Mouse (Mus musculus): ENCODE data around the gene Thy1. TPM values are rescaled to one million over a fixed set of nuclear protein-coding genes. Genes with fewer than 3 reads are reported as not detected.

Thy1 gene
- total and polyA plus RNA-seq, 2 experiments from 2014 or later = 24.7 to 98.0 TPM

- H3K4me3 ChIP-seq (ENCODE audit: low read depth, low read length) = no peak overlapping the region
- H3K4me2 ChIP-seq (ENCODE audit: low read depth, low read length, poor library complexity, severe bottlenecking) = no peak overlapping the region
- H3K27me3 ChIP-seq (ENCODE audit: insufficient read depth, low read length) = no peaks in the 10 kb centered on the region
- H3K9me3 ChIP-seq (ENCODE audit: low read length) = no peaks in the 10 kb centered on the region
- no peak overlapping the region for H3K9ac ChIP-seq (replicated peaks; ENCODE audit: low read length, poor library complexity, severe bottlenecking)
- WGBS = 83% methylated on average over 5 of the region's 5 CpGs
- no peak for TF ChIP-seq CTCF (IDR thresholded peaks at IDR 0.05)
- DNase-seq (ENCODE audit: low spot score) = peak; percentile 58
- H3K4me1 ChIP-seq (ENCODE audit: insufficient read depth, low read length) = 0 out of 2 replicates have a peak, but pooled peaks cover 4% of the 10 kb centered on the region
- ATAC-seq (ENCODE audit: low FRiP score) = no peak
- no peaks in the 10 kb centered on the region for H3K36me3 ChIP-seq (ENCODE audit: insufficient read depth, low read length)
- no peak overlapping the region for H3K27ac ChIP-seq (ENCODE audit: low read depth, low read length)
Measured at GRCm38 (mm10) chr9:44016304-44016703, 26.9 kb upstream of the Thy1 start.

GRCm38 (mm10) chr9:44017846-44018245, 25.3 kb upstream of the Thy1 start:
- 82% methylated on average over 5 of the region's 5 CpGs for WGBS
- Histone ChIP-seq H3K9me3 (ENCODE audit: low read length) (no peaks in the 10 kb centered on the region), H3K27me3 (ENCODE audit: insufficient read depth, low read length) (no peaks in the 10 kb centered on the region), H3K4me3 (ENCODE audit: low read depth, low read length) (no peak overlapping the region), H3K9ac (replicated peaks; ENCODE audit: low read length, poor library complexity, severe bottlenecking) (no peak overlapping the region), H3K4me2 (ENCODE audit: low read depth, low read length, poor library complexity, severe bottlenecking) (no peak overlapping the region), H3K36me3 (ENCODE audit: insufficient read depth, low read length) (no peaks in the 10 kb centered on the region), H3K4me1 (ENCODE audit: insufficient read depth, low read length) (0 out of 2 replicates have a peak, but pooled peaks cover 1% of the 10 kb centered on the region), H3K27ac (ENCODE audit: low read depth, low read length) (no peak overlapping the region)
- no peak for TF ChIP-seq CTCF (IDR thresholded peaks at IDR 0.05)
- no peak for ATAC-seq (ENCODE audit: low FRiP score)
- DNase-seq (ENCODE audit: low spot score) = no peak

DNA sequence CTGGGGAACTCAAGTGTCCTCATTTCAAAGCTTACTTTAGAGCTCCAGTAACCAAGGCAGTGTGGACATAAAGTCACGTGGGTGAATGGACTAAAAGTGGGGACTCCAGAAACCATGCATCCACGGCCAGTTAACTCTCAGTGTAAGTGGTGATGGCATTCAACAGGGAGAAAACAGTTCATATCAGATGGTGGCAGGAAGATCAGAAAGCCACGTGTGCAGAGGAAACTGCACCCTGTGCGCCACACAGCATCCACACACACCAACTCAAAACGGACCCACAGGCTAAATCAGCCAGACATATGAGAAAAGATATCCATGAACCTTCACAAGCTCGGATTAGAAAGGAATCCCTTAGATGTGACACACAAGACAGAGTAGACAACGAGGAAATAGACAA, 23.2 kb upstream of the Thy1 start:
- Histone ChIP-seq H3K27me3 (ENCODE audit: insufficient read depth, low read length) (no peaks in the 10 kb centered on the region), H3K27ac (ENCODE audit: low read depth, low read length) (no peak overlapping the region), H3K4me3 (ENCODE audit: low read depth, low read length) (no peak overlapping the region), H3K9ac (replicated peaks; ENCODE audit: low read length, poor library complexity, severe bottlenecking) (no peak overlapping the region), H3K36me3 (ENCODE audit: insufficient read depth, low read length) (no peaks in the 10 kb centered on the region), H3K4me1 (ENCODE audit: insufficient read depth, low read length) (no peaks in the 10 kb centered on the region), H3K4me2 (ENCODE audit: low read depth, low read length, poor library complexity, severe bottlenecking) (no peak overlapping the region), H3K9me3 (ENCODE audit: low read length) (no peaks in the 10 kb centered on the region)
- ATAC-seq (ENCODE audit: low FRiP score) (no peak), DNase-seq (ENCODE audit: low spot score) (no peak)
- WGBS = 90% methylated on average over 7 of the region's 7 CpGs
- no peak for TF ChIP-seq CTCF (IDR thresholded peaks at IDR 0.05)

- ATAC-seq (ENCODE audit: low FRiP score) = no peak
Measured at GRCm38 (mm10) chr9:44022100-44022847, 20.9 kb upstream of the Thy1 start.

GRCm38 (mm10) chr9:44024096-44024495, 19.1 kb upstream of the Thy1 start:
- Histone ChIP-seq H3K9me3 (ENCODE audit: low read length) (no peaks in the 10 kb centered on the region), H3K27me3 (ENCODE audit: insufficient read depth, low read length) (no peaks in the 10 kb centered on the region), H3K4me3 (ENCODE audit: low read depth, low read length) (no peak overlapping the region), H3K27ac (ENCODE audit: low read depth, low read length) (no peak overlapping the region), H3K9ac (replicated peaks; ENCODE audit: low read length, poor library complexity, severe bottlenecking) (no peak overlapping the region), H3K4me2 (ENCODE audit: low read depth, low read length, poor library complexity, severe bottlenecking) (no peak overlapping the region), H3K36me3 (ENCODE audit: insufficient read depth, low read length) (no peaks in the 10 kb centered on the region), H3K4me1 (ENCODE audit: insufficient read depth, low read length) (no peaks in the 10 kb centered on the region)
- TF ChIP-seq CTCF (IDR thresholded peaks at IDR 0.05) = no peak
- 77% methylated on average over 3 of the region's 3 CpGs for WGBS
- DNase-seq (ENCODE audit: low spot score) (no peak), ATAC-seq (ENCODE audit: low FRiP score) (no peak)

More at GRCm38 (mm10) chr9:44022100-44022847, 20.9 kb upstream of the Thy1 start:
- WGBS = 70% methylated on average over 8 of the region's 8 CpGs
- no peak overlapping the region for H3K27ac ChIP-seq (ENCODE audit: low read depth, low read length)
- no peak for DNase-seq (ENCODE audit: low spot score)
- no peaks in the 10 kb centered on the region for H3K27me3 ChIP-seq (ENCODE audit: insufficient read depth, low read length)
- no peak overlapping the region for H3K9ac ChIP-seq (replicated peaks; ENCODE audit: low read length, poor library complexity, severe bottlenecking)
- H3K9me3 ChIP-seq (ENCODE audit: low read length) = no peaks in the 10 kb centered on the region
- H3K36me3 ChIP-seq (ENCODE audit: insufficient read depth, low read length) = no peaks in the 10 kb centered on the region
- no peak for TF ChIP-seq CTCF (IDR thresholded peaks at IDR 0.05)
- H3K4me2 ChIP-seq (ENCODE audit: low read depth, low read length, poor library complexity, severe bottlenecking) = no peak overlapping the region
- no peak overlapping the region for H3K4me3 ChIP-seq (ENCODE audit: low read depth, low read length)
- no peaks in the 10 kb centered on the region for H3K4me1 ChIP-seq (ENCODE audit: insufficient read depth, low read length)

- Histone ChIP-seq H3K36me3 (ENCODE audit: insufficient read depth, low read length) (no peaks in the 10 kb centered on the region), H3K4me3 (ENCODE audit: low read depth, low read length) (no peak overlapping the region), H3K9ac (replicated peaks; ENCODE audit: low read length, poor library complexity, severe bottlenecking) (no peak overlapping the region), H3K27ac (ENCODE audit: low read depth, low read length) (no peak overlapping the region), H3K9me3 (ENCODE audit: low read length) (no peaks in the 10 kb centered on the region), H3K27me3 (ENCODE audit: insufficient read depth, low read length) (no peaks in the 10 kb centered on the region), H3K4me1 (ENCODE audit: insufficient read depth, low read length) (no peaks in the 10 kb centered on the region), H3K4me2 (ENCODE audit: low read depth, low read length, poor library complexity, severe bottlenecking) (no peak overlapping the region)
- DNase-seq (ENCODE audit: low spot score) (no peak), ATAC-seq (ENCODE audit: low FRiP score) (no peak)
- 72% methylated on average over 5 of the region's 5 CpGs for WGBS
- no peak for TF ChIP-seq CTCF (IDR thresholded peaks at IDR 0.05)
Measured at GRCm38 (mm10) chr9:44029580-44030236, 13.5 kb upstream of the Thy1 start.
